Mouse (Mus musculus) MN1 (cell line): Measurements from ENCODE around the gene Ppard.
A peak's percentile ranks its signal among the peaks of the same experiment; 100 is the strongest.
"Not testable (repeated sequence)": the region's sequence is repeated elsewhere in the genome, so short reads cannot be mapped to it uniquely, and the experiment has no call there.

ENCODE experiments used
- DNase-seq: peaks from one replicate; pipeline ENCODE4 v3.0.0-alpha.2; 2016; ENCODE audit warnings: low spot score

The Ppard gene

GRCm38 (mm10) chr17:28232475-28233060 lies at the start of gene Ppard:
TSS of gene Ppard (plus strand) at chr17:28232700.
- peak; percentile 98 for DNase-seq

- DNase-seq, result no peak
These were observed 47.4 kb upstream of the Ppard start for GRCm38 (mm10) chr17:28184971-28185638.

- no peak for DNase-seq
These were observed 44.2 kb upstream of the Ppard start for GRCm38 (mm10) chr17:28188313-28188712.

GRCm38 (mm10) chr17:28192754-28193153 lies 39.7 kb upstream of the Ppard start:
- DNase-seq, result no peak

GRCm38 (mm10) chr17:28193559-28193958 lies 38.9 kb upstream of the Ppard start:
- no peak for DNase-seq

- no peak for DNase-seq
These were observed 37.5 kb upstream of the Ppard start for GRCm38 (mm10) chr17:28195033-28195432.

GRCm38 (mm10) chr17:28197646-28198045 lies 34.9 kb upstream of the Ppard start:
- DNase-seq, result no peak

- no peak for DNase-seq
These were observed 30.5 kb upstream of the Ppard start for GRCm38 (mm10) chr17:28201982-28202381.

GRCm38 (mm10) chr17:28204052-28204720 lies 28.3 kb upstream of the Ppard start:
- DNase-seq, result peak; percentile 66

GRCm38 (mm10) chr17:28205443-28205842 lies 27.1 kb upstream of the Ppard start:
- DNase-seq, result no peak

- DNase-seq, result no peak
These were observed 25.4 kb upstream of the Ppard start for GRCm38 (mm10) chr17:28207092-28207491.

- peak; percentile 85 for DNase-seq
These were observed 24.7 kb upstream of the Ppard start, which contains the start of gene Def6 for GRCm38 (mm10) chr17:28207591-28208313. TSS of gene Def6 (plus strand) at chr17:28207778.

GRCm38 (mm10) chr17:28208314-28208612 lies 24.2 kb upstream of the Ppard start:
- DNase-seq, result no peak

- no peak for DNase-seq
These were observed 22.9 kb upstream of the Ppard start for GRCm38 (mm10) chr17:28209457-28210110.

GRCm38 (mm10) chr17:28211921-28212341 lies 20.6 kb upstream of the Ppard start:
- DNase-seq, result no peak

GRCm38 (mm10) chr17:28212391-28212790 lies 20.1 kb upstream of the Ppard start:
- no peak for DNase-seq

GRCm38 (mm10) chr17:28213236-28213635 lies 19.3 kb upstream of the Ppard start:
- no peak for DNase-seq

GRCm38 (mm10) chr17:28216791-28217190 lies 15.7 kb upstream of the Ppard start:
- DNase-seq, result no peak

- no peak for DNase-seq
These were observed 14.5 kb upstream of the Ppard start for GRCm38 (mm10) chr17:28217721-28218649.

- not testable (repeated sequence) for DNase-seq
These were observed 10.0 kb upstream of the Ppard start for GRCm38 (mm10) chr17:28222463-28222862.
